Mouse (Mus musculus): ENCODE results near the gene Inca1. TPM values are rescaled to one million over a fixed set of nuclear protein-coding genes. Genes with fewer than 3 reads are reported as not detected.

Gene Inca1
- total and polyA plus RNA-seq, 3 experiments = 8.2 to 15.8 (median 15.7) TPM

Small RNA genes within 50 kb of the gene (microRNA-seq; reads per million reads assigned to microRNA genes)
- gene Mir6925 = 0 reads per million in 2 experiments

Other genes starting within 250 kb of the Inca1 start
- 10 to 100 TPM; 20.4 to 21.6 TPM for gene Med11, start 248.2 kb downstream of the Inca1 start, total RNA-seq (2021)
- gene Med11, start 248.2 kb downstream of the Inca1 start, polyA plus RNA-seq (2012; rRNA removed) = 8.9 TPM in 2 replicates
- 1 to 10 TPM; 1.2 to 1.5 TPM for gene Zmynd15, start 240.7 kb downstream of the Inca1 start, total RNA-seq (2021)
- gene Zmynd15, start 240.7 kb downstream of the Inca1 start, polyA plus RNA-seq (2012; rRNA removed) = 4.6 and 5.3 TPM in 2 replicates
- gene Cxcl16, start 240.2 kb downstream of the Inca1 start, total RNA-seq (2021) = 10 to 100 TPM in 1 of 2 experiments, 1 to 10 TPM in 1; 9.4 to 14.0 TPM
- gene Cxcl16, start 240.2 kb downstream of the Inca1 start, polyA plus RNA-seq (2012; rRNA removed) = 16.2 and 18.7 TPM in 2 replicates
- 1 to 10 TPM in 1 of 2 experiments, under 1 TPM in 1; 0.52 to 1.5 TPM for gene Tm4sf5, start 194.9 kb downstream of the Inca1 start, total RNA-seq (2021)
- 0.51 TPM in 1 of 2 replicates, not detected in the other for gene Tm4sf5, start 194.9 kb downstream of the Inca1 start, polyA plus RNA-seq (2012; rRNA removed)
- gene Vmo1, start 185.5 kb downstream of the Inca1 start, total RNA-seq (2021) = under 1 TPM in 1 of 2 experiments, not detected in 1; 0.45 TPM
- not detected in 2 replicates for gene Vmo1, start 185.5 kb downstream of the Inca1 start, polyA plus RNA-seq (2012; rRNA removed)
- gene Gltpd2, start 181.0 kb downstream of the Inca1 start, total RNA-seq (2021) = under 1 TPM in 1 of 2 experiments, not detected in 1; 0.23 TPM
- gene Gltpd2, start 181.0 kb downstream of the Inca1 start, polyA plus RNA-seq (2012; rRNA removed) = 0.22 and 0.31 TPM in 2 replicates
- 100 to 1,000 TPM; 269 to 295 TPM for gene Psmb6, start 174.8 kb downstream of the Inca1 start, total RNA-seq (2021)
- gene Psmb6, start 174.8 kb downstream of the Inca1 start, polyA plus RNA-seq (2012; rRNA removed) = 227 and 268 TPM in 2 replicates
- gene Gm40193, start 167.2 kb downstream of the Inca1 start, total RNA-seq (2021) = not detected
- not detected in 2 replicates for gene Gm40193, start 167.2 kb downstream of the Inca1 start, polyA plus RNA-seq (2012; rRNA removed)
- 10 to 100 TPM in 1 of 2 experiments, 1 to 10 TPM in 1; 8.0 to 10.9 TPM for gene Pld2, start 160.1 kb downstream of the Inca1 start, total RNA-seq (2021)
- gene Pld2, start 160.1 kb downstream of the Inca1 start, polyA plus RNA-seq (2012; rRNA removed) = 12.8 and 18.4 TPM in 2 replicates
- gene Mink1, start 137.3 kb downstream of the Inca1 start, total RNA-seq (2021) = 10 to 100 TPM; 44.8 to 46.0 TPM
- gene Mink1, start 137.3 kb downstream of the Inca1 start, polyA plus RNA-seq (2012; rRNA removed) = 59.1 and 62.8 TPM in 2 replicates
- not detected for gene 4930544D05Rik, start 84.3 kb downstream of the Inca1 start, total RNA-seq (2021)
- not detected in 2 replicates for gene 4930544D05Rik, start 84.3 kb downstream of the Inca1 start, polyA plus RNA-seq (2012; rRNA removed)
- gene Chrne, start 80.9 kb downstream of the Inca1 start, total RNA-seq (2021) = not detected
- 0.30 TPM in 1 of 2 replicates, not detected in the other for gene Chrne, start 80.9 kb downstream of the Inca1 start, polyA plus RNA-seq (2012; rRNA removed)
- under 1 TPM in 1 of 2 experiments, not detected in 1; 0.12 TPM for gene Gp1ba, start 61.0 kb downstream of the Inca1 start, total RNA-seq (2021)
- 0.03 TPM in 1 of 2 replicates, not detected in the other for gene Gp1ba, start 61.0 kb downstream of the Inca1 start, polyA plus RNA-seq (2012; rRNA removed)
- 100 to 1,000 TPM in 1 of 2 experiments, 10 to 100 TPM in 1; 76.9 to 106 TPM for gene Rnf167, start 52.9 kb downstream of the Inca1 start, total RNA-seq (2021)
- 91.4 and 101 TPM in 2 replicates for gene Rnf167, start 52.9 kb downstream of the Inca1 start, polyA plus RNA-seq (2012; rRNA removed)
- 100 to 1,000 TPM; 124 to 140 TPM for gene Slc25a11, start 52.7 kb downstream of the Inca1 start, total RNA-seq (2021)
- gene Slc25a11, start 52.7 kb downstream of the Inca1 start, polyA plus RNA-seq (2012; rRNA removed) = 118 and 139 TPM in 2 replicates
- 100 to 1,000 TPM; 833 to 893 TPM for gene Pfn1, start 45.5 kb downstream of the Inca1 start, total RNA-seq (2021)
- 2,948 and 4,143 TPM in 2 replicates for gene Pfn1, start 45.5 kb downstream of the Inca1 start, polyA plus RNA-seq (2012; rRNA removed)
- gene Eno3, start 43.0 kb downstream of the Inca1 start, total RNA-seq (2021) = 10 to 100 TPM; 18.3 to 67.6 TPM
- 8.0 and 16.9 TPM in 2 replicates for gene Eno3, start 43.0 kb downstream of the Inca1 start, polyA plus RNA-seq (2012; rRNA removed)
- gene Spag7, start 30.7 kb downstream of the Inca1 start, total RNA-seq (2021) = 10 to 100 TPM; 83.5 to 85.9 TPM
- 12.3 and 16.0 TPM in 2 replicates for gene Spag7, start 30.7 kb downstream of the Inca1 start, polyA plus RNA-seq (2012; rRNA removed)
- gene Camta2, start 12.1 kb downstream of the Inca1 start, total RNA-seq (2021) = 10 to 100 TPM; 36.8 to 51.7 TPM
- 44.8 and 58.4 TPM in 2 replicates for gene Camta2, start 12.1 kb downstream of the Inca1 start, polyA plus RNA-seq (2012; rRNA removed)
- 100 to 1,000 TPM; 184 to 214 TPM for gene Kif1c, start 393 bp upstream of the Inca1 start, total RNA-seq (2021)
- gene Kif1c, start 393 bp upstream of the Inca1 start, polyA plus RNA-seq (2012; rRNA removed) = 71.5 and 79.5 TPM in 2 replicates
- 10 to 100 TPM in 1 of 2 experiments, 1 to 10 TPM in 1; 8.0 to 12.6 TPM for gene Zfp3, start 64.1 kb upstream of the Inca1 start, total RNA-seq (2021)
- gene Zfp3, start 64.1 kb upstream of the Inca1 start, polyA plus RNA-seq (2012; rRNA removed) = 1.5 and 2.0 TPM in 2 replicates
- 1 to 10 TPM in 1 of 2 experiments, under 1 TPM in 1; 0.81 to 3.5 TPM for gene Scimp, start 112.4 kb upstream of the Inca1 start, total RNA-seq (2021)
- gene Scimp, start 112.4 kb upstream of the Inca1 start, polyA plus RNA-seq (2012; rRNA removed) = 1.2 and 1.3 TPM in 2 replicates
- 100 to 1,000 TPM; 141 to 170 TPM for gene Rabep1, start 144.6 kb upstream of the Inca1 start, total RNA-seq (2021)
- 21.3 and 25.9 TPM in 2 replicates for gene Rabep1, start 144.6 kb upstream of the Inca1 start, polyA plus RNA-seq (2012; rRNA removed)